Mouse (Mus musculus) spleen, adult 2 months (tissue): ENCODE results near the gene Bola2.

Experiments used
- CTCF ChIP-seq: fragments of 200-500 bp; IDR thresholded peaks from 2 replicates; pipeline ENCODE4 v1.5.1; 2011; ENCODE audit warnings: mild to moderate bottlenecking, inconsistent platforms; ENCODE audit not compliant: insufficient read depth, insufficient read length, insufficient replicate concordance; ENCODE audit errors: extremely low read depth
- POLR2A ChIP-seq: fragments of 200-500 bp; IDR thresholded peaks from 2 replicates; pipeline ENCODE4 v1.6.1; 2011; ENCODE audit warnings: low read depth, low read length, inconsistent platforms

DNA sequence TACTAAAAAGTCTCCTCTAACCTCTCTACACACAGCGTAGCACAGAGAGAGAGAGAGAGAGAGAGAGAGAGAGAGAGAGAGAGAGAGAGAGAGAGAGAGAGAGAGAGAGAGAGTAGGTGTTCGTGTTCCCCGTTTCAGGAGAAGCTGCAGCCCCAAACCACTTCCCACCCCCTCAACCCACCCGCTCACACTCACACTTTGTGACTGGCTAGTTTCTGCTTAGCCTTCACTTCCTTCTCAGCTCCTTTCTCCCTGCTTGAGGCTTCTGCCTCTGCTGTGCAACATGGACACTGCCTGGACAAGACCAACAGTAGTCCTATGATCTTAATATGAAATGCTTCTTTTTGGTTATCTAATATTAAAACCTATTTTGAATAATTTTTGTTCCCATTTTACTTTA is 15.1 kb downstream of the Bola2 start:
- no peak for TF ChIP-seq POLR2A
- no peak for TF ChIP-seq CTCF
